Mouse (Mus musculus) subcutaneous adipose tissue, adult 2 months (tissue): ENCODE measurements around the gene Olfr1310. TPM values are rescaled to one million over a fixed set of nuclear protein-coding genes. Genes with fewer than 3 reads are reported as not detected.

Experiments used
- polyA plus RNA-seq: library from polyadenylated mRNA; depleted of rRNA; stranded (reverse); fragments of >200 nt; gene quantifications from 2 replicates; pipeline ENCODE4 v1.2.3, GENCODE M21; 2012; ENCODE audit warnings: low replicate concordance; rRNA removed

The Olfr1310 gene
- not detected in 2 replicates for polyA plus RNA-seq

DNA sequence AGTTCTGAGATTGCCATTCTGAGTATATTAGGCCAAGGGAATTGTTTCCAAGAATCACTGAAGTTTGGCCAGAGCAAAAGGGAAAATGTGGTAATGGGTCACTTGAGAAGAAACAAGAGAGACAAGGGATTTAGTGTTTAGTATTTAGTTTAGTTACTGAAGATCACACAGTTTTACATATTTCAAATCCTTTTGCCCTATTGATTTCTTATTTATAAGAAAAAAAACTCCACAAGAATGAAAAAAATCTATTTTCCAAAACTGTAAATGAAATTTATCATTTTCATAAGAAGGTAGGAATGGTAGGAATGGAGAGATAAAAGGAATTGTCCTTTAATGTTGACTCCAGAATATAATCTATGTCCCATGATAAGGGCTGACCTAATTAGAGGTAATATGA lies at the start of gene Olfr1310:
Olfr1310 (minus strand) TSS at position 101 of the 400 bp plus-strand sequence.

GRCm38 (mm10) chr2:112050138-112050537 lies 37.6 kb upstream of the Olfr1310 start, which contains the start of gene Olfr1312:
Gene Olfr1312, minus strand, starts transcription at chr2:112050238.

DNA sequence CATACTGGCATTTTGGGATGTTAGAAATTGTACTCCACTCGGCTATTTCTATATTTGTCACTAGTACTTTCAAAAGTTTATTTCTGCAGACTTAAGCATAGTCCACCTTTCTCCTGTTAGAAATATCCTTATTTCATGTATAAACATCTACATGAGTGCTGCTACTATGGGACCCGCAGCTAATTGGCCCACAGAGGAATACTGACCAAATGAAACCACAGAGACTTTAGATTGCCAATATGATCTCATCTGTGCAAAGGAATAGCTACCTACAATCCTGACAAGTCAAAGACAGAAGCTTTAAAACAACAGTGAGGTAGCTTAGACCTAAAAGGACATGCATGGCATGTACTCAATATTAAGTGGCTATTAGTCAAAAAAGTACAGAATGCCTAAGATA lies 11.8 kb upstream of the Olfr1310 start, which contains the start of gene Olfr1311:
Olfr1311 (minus strand) TSS at position 101 of the 400 bp plus-strand sequence.

GRCm38 (mm10) chr2:111990181-111990580 lies 22.3 kb downstream of the Olfr1310 start, which contains the start of gene Olfr1309:
Gene Olfr1309, minus strand, starts transcription at chr2:111990281.

DNA sequence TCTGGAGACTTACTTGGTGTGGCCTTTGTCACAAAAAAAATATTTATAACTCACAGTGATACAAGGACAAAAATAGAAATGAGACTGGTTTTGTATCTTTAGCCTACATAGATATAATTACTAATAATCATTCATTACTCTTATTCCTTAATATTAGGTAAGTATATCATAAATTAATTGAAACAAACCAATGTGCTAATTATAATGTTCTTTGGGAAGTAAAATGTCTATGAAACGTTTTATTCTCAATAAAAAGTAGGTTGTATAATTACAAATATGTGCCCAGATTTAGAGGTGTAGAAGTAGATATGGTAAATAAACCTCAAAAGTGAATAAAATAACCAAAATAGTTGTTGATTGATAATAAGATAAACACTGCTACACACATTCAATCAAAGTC lies 47.7 kb downstream of the Olfr1310 start, which contains the start of gene Olfr1308:
Olfr1308 (minus strand) TSS at position 101 of the 400 bp plus-strand sequence.

Other genes starting within 250 kb of the Olfr1310 start
- gene Olfr1302, start 235.3 kb downstream of the Olfr1310 start, polyA plus RNA-seq, result not detected in 2 replicates
- gene Olfr1303, start 192.4 kb downstream of the Olfr1310 start, polyA plus RNA-seq, result not detected in 2 replicates
- gene Olfr1305, start 135.6 kb downstream of the Olfr1310 start, polyA plus RNA-seq, result not detected in 2 replicates
- not detected in 2 replicates for gene Olfr1306, start 96.4 kb downstream of the Olfr1310 start, polyA plus RNA-seq
- not detected in 2 replicates for gene Olfr1307, start 63.3 kb downstream of the Olfr1310 start, polyA plus RNA-seq
- not detected in 2 replicates for gene Olfr1308, start 47.8 kb downstream of the Olfr1310 start, polyA plus RNA-seq
- not detected in 2 replicates for gene Olfr1309, start 22.4 kb downstream of the Olfr1310 start, polyA plus RNA-seq
- not detected in 2 replicates for gene Olfr1311, start 11.7 kb upstream of the Olfr1310 start, polyA plus RNA-seq
- not detected in 2 replicates for gene Olfr1312, start 37.5 kb upstream of the Olfr1310 start, polyA plus RNA-seq
- gene Olfr1313, start 65.1 kb upstream of the Olfr1310 start, polyA plus RNA-seq, result not detected in 2 replicates
- gene Olfr1314, start 84.1 kb upstream of the Olfr1310 start, polyA plus RNA-seq, result not detected in 2 replicates
- not detected in 2 replicates for gene Olfr1315-ps1, start 102.7 kb upstream of the Olfr1310 start, polyA plus RNA-seq
- gene Olfr1316, start 122.3 kb upstream of the Olfr1310 start, polyA plus RNA-seq, result not detected in 2 replicates
- gene Olfr1317, start 127.6 kb upstream of the Olfr1310 start, polyA plus RNA-seq, result not detected in 2 replicates
- not detected in 2 replicates for gene Olfr1318, start 141.5 kb upstream of the Olfr1310 start, polyA plus RNA-seq
- 17.8 and 45.7 TPM in 2 replicates for gene Lpcat4, start 226.8 kb upstream of the Olfr1310 start, polyA plus RNA-seq
- not detected in 2 replicates for gene Nutm1, start 246.6 kb upstream of the Olfr1310 start, polyA plus RNA-seq
- 121 and 144 TPM in 2 replicates for gene Nop10, start 249.2 kb upstream of the Olfr1310 start, polyA plus RNA-seq